Mouse (Mus musculus): ENCODE data around the gene H2al2a. TPM values are rescaled to one million over a fixed set of nuclear protein-coding genes. Genes with fewer than 3 reads are reported as not detected.
"Not testable (repeated sequence)": the region's sequence is repeated elsewhere in the genome, so short reads cannot be mapped to it uniquely, and the experiment has no call there.

The H2al2a gene
- total RNA-seq, 2 experiments from 2014 or later = not detected

DNA sequence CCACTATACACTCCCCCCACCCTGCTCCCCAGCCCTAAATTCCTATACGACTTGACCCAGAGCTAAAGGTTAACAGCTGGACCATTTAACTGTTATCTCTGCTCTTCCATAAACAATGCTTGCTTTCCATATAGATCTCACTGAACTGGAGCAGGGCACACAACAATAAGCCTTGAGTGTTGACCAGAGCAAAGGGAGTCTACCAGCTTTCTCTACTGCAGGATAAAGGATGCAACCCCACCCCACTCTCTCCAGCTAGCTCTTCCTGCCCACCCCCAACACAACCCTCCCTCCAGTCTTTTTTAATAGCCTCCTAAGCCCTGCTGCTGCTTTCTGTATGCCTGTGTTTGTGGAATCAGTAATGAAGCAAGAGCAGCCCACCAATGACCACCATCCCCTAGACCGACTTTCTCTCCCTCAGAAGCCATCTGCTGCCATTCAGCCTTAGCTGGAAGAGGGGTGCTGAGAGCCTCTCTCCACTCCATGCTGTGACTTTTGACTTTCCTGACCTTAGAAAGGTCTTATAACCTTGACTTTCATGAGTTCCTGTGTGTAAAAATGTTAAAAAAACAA lies 22.8 kb downstream of the H2al2a start:
- DNase-seq = no peak

DNA sequence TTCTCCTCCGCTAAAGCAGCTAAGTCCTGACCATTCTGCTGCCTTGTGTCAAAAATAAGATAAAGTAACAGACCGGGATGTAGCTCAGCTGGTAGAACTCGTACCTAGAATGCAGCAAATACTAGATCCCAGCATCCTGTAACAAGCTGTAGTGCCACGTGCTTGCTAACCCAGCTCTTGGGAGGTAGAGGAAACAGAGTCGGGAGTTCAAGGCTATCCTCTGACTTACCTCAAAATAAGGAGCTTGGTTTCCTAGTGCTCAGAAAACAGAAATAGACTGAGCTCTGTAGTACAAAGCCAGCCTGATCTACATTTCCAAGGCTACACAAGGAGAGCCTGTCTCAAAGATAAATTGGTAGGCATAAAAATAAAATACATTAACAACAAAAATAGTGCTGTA lies 23.5 kb downstream of the H2al2a start:
- DNase-seq = no peak

DNA sequence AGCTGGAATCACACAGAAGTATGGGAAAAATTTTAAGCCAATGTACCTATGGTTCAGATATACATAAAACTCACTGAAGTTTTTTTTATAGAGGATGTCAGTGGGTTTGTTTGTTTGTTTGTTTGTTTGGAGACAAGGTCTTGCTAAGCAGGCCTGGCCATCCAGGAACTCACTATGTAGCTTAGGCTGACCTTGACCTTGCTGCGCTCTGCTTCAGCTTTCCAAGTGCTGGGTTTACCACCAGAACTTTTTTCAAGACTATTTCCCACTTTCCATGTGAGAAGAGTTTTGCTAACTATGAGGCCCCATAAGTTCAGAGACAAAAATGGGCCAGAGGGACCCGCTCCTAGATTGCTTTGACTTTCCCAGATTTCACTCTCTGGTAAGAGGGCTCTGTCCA lies 23.9 kb downstream of the H2al2a start:
- DNase-seq = no peak

DNA sequence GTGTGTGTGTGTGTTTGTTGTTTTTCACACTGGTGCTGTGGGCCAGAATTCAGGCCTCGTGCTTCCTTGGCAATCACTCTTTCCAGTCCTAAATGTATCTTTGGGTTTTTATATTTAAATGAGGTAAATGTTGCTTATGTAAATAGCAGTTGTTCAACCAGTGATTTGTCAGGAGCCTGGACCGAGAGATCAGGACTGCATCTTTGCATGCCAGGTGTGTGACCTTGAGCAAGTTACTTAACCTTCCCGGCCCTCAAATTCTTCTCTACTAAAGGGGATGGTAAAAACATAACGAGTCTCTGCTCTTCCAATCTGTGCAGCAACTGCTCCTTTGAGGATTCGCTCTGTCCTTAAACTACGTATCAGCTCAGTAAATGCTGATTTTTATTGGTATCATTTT lies 25.4 kb downstream of the H2al2a start:
- no peak for DNase-seq

DNA sequence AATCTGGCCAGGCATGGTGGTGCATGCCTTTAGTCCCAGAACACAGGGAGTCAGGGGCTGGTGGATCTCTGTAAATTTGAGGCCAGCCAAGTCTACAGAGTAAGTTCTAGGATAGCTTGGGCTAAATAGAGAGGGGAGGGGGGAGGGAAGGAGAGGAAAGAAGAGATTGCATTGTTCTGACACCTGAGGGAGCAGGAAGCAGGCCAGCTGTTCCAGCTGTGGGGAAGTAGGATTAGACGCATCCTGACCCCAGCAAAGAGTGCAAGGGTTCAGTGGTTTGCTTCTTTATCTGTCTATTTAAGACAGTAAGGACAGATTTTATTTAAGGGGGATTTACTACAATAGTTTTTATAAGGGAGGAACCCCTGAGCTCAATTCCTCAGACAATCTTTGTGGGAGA lies 26.1 kb downstream of the H2al2a start:
- DNase-seq = no peak

DNA sequence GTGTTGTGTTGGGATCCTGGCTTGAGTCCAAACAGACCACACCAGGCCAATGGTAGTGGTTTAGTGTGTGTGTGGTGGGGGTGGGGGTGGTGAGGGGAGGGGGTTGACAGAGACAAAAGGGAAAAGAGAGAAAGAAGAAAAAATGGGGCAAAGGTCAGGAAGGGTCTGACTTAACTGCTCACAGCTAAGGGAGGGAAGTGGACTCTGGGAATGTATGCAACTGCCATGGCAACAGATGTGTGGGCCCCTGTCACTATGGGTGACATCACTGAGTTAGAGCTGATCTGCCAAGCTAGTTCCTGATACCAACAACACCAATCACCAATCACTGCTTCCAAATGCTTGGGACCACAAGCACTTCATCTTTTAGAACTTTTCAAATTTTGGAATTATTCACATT lies 26.6 kb downstream of the H2al2a start:
- DNase-seq = no peak

DNA sequence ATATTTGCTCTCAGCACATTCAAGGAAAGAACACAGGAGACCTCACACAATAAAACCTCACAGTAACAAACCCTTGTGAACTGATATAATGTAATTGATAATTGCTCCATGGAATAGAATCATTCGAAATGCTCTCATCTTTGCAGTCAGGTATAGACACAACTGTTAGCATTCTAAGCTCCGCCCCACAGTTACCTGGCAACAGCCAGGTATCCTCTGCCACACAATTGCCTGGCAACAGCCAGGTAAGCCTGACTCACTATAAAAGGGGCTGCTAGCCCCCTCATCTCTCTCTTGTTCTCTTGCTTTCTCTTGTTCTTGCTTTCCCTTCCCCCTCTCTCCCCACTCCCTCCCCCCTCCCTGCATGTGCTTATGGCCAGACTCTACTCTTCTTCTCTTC lies 28.2 kb downstream of the H2al2a start:
- no peak for DNase-seq

DNA sequence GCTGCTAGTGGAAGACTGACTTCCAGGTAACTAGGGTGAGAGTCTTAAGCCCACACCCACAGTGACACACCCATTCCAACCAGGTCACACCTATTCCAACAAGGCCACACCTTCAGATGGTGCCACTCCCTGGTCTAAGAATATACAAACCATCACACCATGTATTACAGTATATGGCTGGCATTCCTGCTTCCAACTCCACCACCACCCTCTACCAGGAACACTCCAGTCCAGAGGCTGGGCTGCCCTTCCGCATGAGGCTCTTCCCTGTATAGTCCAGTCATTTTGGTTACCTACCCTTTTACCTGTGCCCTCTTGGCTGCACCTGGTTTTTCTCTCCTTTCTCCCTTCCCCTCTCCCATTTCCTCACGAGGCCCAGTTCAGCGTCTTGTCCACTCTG lies 28.7 kb downstream of the H2al2a start:
- not testable (repeated sequence) for DNase-seq

DNA sequence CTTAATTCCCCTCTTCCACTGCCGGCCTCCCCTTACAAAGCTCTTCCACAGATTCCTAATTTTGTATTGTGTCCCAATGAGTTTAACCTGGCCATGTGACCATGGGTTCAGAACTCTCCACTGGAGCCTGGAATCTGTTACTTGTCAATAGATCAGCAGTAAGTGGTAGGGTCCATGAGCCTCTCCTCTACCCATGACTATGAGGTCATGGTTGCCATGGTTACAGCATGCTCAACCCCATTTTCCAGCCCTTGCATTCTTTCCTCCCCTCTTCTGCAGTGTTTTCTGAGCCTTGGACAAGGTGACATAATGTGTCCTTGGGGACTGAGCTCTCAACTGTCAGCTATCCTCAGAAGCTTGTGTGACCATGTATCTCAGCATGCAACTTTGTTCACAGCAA lies 37.3 kb downstream of the H2al2a start:
- DNase-seq = no peak

DNA sequence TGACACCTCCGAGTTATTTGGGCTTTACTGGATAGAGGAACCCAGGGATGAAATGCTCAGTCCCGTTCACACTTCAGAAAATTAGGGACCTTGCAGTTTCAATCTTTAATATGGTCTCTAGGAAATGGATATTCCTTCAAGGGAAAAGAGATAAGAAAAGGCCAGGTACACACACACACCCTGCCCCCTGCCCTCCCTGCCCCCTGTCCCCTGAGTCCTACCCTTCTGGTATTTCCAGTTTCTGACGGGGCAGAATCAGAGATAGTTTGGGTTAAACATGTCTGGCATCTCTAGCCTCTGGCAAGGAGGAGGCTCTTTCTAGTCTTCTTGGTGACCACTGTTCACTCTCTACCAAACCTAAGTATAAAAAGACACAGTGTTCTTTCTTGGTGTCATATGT lies 49.9 kb downstream of the H2al2a start:
- DNase-seq = no peak

Other genes with a start within 250 kb of the H2al2a start
- gene A930004D18Rik, start 40.8 kb upstream of the H2al2a start, total RNA-seq (2021) = 1 to 10 TPM; 2.2 to 2.7 TPM
- 1 to 10 TPM; 2.0 to 2.1 TPM for gene Skida1, start 52.1 kb upstream of the H2al2a start, total RNA-seq (2021)
- 10 to 100 TPM; 21.7 to 33.1 TPM for gene Mllt10, start 58.3 kb upstream of the H2al2a start, total RNA-seq (2021)